Mouse (Mus musculus) kidney, postnatal 0 days (tissue): ENCODE data around the gene Slc9b2. TPM values are rescaled to one million over a fixed set of nuclear protein-coding genes. Genes with fewer than 3 reads are reported as not detected.

Experiments used
- ATAC-seq: fragments of 200-750 bp; cut with Nextera tagmentation; replicated peaks from 2 replicates; pipeline ENCODE4 v1.8.0; 2017; ENCODE audit warnings: low read depth, moderate number of reproducible peaks, moderate TSS enrichment, moderate library complexity; ENCODE audit not compliant: low FRiP score
- DNase-seq: peaks from one replicate; pipeline ENCODE4 v3.0.0-alpha.2; 2016; ENCODE audit warnings: low spot score
- H3K27ac ChIP-seq: fragments of 300-500 bp; sonication (generic); 2 replicates; pipeline ENCODE4 v1.5.1; 2014; ENCODE audit warnings: mild to moderate bottlenecking
- H3K27me3 ChIP-seq: fragments of 300-500 bp; sonication (generic); 2 replicates; pipeline ENCODE4 v1.6.1; 2014; ENCODE audit warnings: low read length, mixed read lengths; ENCODE audit not compliant: insufficient read depth
- H3K36me3 ChIP-seq: fragments of 300-500 bp; sonication (generic); 2 replicates; pipeline ENCODE4 v1.6.1; 2014; ENCODE audit warnings: low read length, mixed read lengths; ENCODE audit not compliant: insufficient read depth
- H3K4me1 ChIP-seq: fragments of 300-500 bp; sonication (generic); replicated peaks from 2 replicates; pipeline ENCODE4 v1.6.1; 2014; ENCODE audit warnings: antibody characterized with exemption, low read length, mixed read lengths; ENCODE audit not compliant: insufficient read depth
- H3K4me2 ChIP-seq: fragments of 300-500 bp; sonication (generic); 2 replicates; pipeline ENCODE4 v1.6.1; 2014; ENCODE audit warnings: mild to moderate bottlenecking, low read length, moderate library complexity, mixed read lengths
- H3K4me3 ChIP-seq: fragments of 300-500 bp; sonication (generic); replicated peaks from 2 replicates; pipeline ENCODE4 v1.5.1; 2014; ENCODE audit warnings: low read depth, low read length
- H3K9ac ChIP-seq: fragments of 300-500 bp; sonication (generic); 2 replicates; pipeline ENCODE4 v1.6.1; 2014; ENCODE audit warnings: low read depth, low read length
- H3K9me3 ChIP-seq: fragments of 300-500 bp; sonication (generic); replicated peaks from 2 replicates; pipeline ENCODE4 v1.6.1; 2016; ENCODE audit warnings: low read length, inconsistent platforms, mixed read lengths
- CTCF ChIP-seq: IDR thresholded peaks from 2 replicates; pipeline ENCODE4 v1.5.1; 2016; ENCODE audit warnings: antibody characterized with exemption, low read depth, mild to moderate bottlenecking, moderate library complexity
- WGBS: fragments of 180-500 bp; shearing (Covaris S2); extraction: QIAGEN DNeasy Blood & Tissue Kit; methylation state at CpG from one replicate; pipeline ENCODE4 v1.1.7; 2014; 5-methylcytosine and 5-hydroxymethylcytosine counted together
- polyA plus RNA-seq: library from polyadenylated mRNA; unstranded; fragments of >200 nt; fragmentation: Nextera tagmentation; extraction: Ambion mirVana; gene quantifications from 2 replicates; pipeline ENCODE4 v1.2.1, GENCODE M21; 2015

Slc9b2 gene
- 3.1 and 3.7 TPM in 2 replicates for polyA plus RNA-seq

GRCm38 (mm10) chr3:135307411-135308259 lies at the start of gene Slc9b2:
Gene Slc9b2, plus strand, starts transcription at chr3:135307700.
- H3K36me3 ChIP-seq = no peaks in the 10 kb centered on the region
- H3K9me3 ChIP-seq = no peaks in the 10 kb centered on the region
- ATAC-seq = peak; percentile 96
- H3K4me3 ChIP-seq = peak within 1 kb of the TSS; percentile 35
- TF ChIP-seq CTCF = no peak
- 8% methylated on average over 28 of the region's 28 CpGs for WGBS
- H3K9ac ChIP-seq = peak within 1 kb of the TSS; percentile 42; the same call in 1 of the 2 replicates
- no peak within 1 kb of the TSS for H3K27ac ChIP-seq
- peak within 1 kb of the TSS; percentile 71 for H3K4me2 ChIP-seq
- peak; percentile 81 for DNase-seq
- H3K27me3 ChIP-seq = no peaks in the 10 kb centered on the region
- H3K4me1 ChIP-seq = no peaks in the 10 kb centered on the region

GRCm38 (mm10) chr3:135258919-135259318 lies 48.6 kb upstream of the Slc9b2 start:
- WGBS = 90% methylated on average over 10 of the region's 10 CpGs
- no peaks in the 10 kb centered on the region for H3K9me3 ChIP-seq
- H3K4me3 ChIP-seq = no peak overlapping the region
- H3K36me3 ChIP-seq = peaks cover 17% of the 10 kb centered on the region; the same call in 1 of the 2 replicates
- TF ChIP-seq CTCF = no peak
- H3K27me3 ChIP-seq = no peaks in the 10 kb centered on the region
- ATAC-seq (no peak), DNase-seq (no peak)
- no peak overlapping the region for H3K4me2 ChIP-seq
- no peak overlapping the region for H3K9ac ChIP-seq
- H3K4me1 ChIP-seq = no peaks in the 10 kb centered on the region; the same call in 1 of the 2 replicates
- H3K27ac ChIP-seq = no peak overlapping the region

GRCm38 (mm10) chr3:135260233-135260632 lies 47.3 kb upstream of the Slc9b2 start:
- Histone ChIP-seq H3K27me3 (no peaks in the 10 kb centered on the region), H3K9me3 (no peaks in the 10 kb centered on the region), H3K4me3 (no peak overlapping the region), H3K9ac (no peak overlapping the region), H3K4me1 (no peaks in the 10 kb centered on the region; the same call in 1 of the 2 replicates), H3K27ac (no peak overlapping the region), H3K4me2 (no peak overlapping the region), H3K36me3 (peaks cover 26% of the 10 kb centered on the region; the same call in 1 of the 2 replicates)
- no peak for DNase-seq
- no peak for ATAC-seq
- TF ChIP-seq CTCF = no peak
- WGBS = 61% methylated on average over 7 of the region's 7 CpGs

- peaks cover 31% of the 10 kb centered on the region for H3K36me3 ChIP-seq
- WGBS = 72% methylated on average over 5 of the region's 5 CpGs
These were observed 38.9 kb upstream of the Slc9b2 start for GRCm38 (mm10) chr3:135268616-135269015.

GRCm38 (mm10) chr3:135269391-135269990 lies 38.0 kb upstream of the Slc9b2 start:
- Histone ChIP-seq H3K36me3 (peaks cover 30% of the 10 kb centered on the region), H3K27ac (peak overlapping the region; percentile 75), H3K4me1 (no peaks in the 10 kb centered on the region), H3K9ac (no peak overlapping the region), H3K4me3 (no peak overlapping the region), H3K4me2 (no peak overlapping the region), H3K9me3 (no peaks in the 10 kb centered on the region), H3K27me3 (no peaks in the 10 kb centered on the region)
- TF ChIP-seq CTCF = no peak
- ATAC-seq (peak; percentile 89), DNase-seq (peak; percentile 28)
- WGBS = 48% methylated on average over 10 of the region's 10 CpGs

More at GRCm38 (mm10) chr3:135268616-135269015, 38.9 kb upstream of the Slc9b2 start:
- ATAC-seq (no peak), DNase-seq (no peak)
- Histone ChIP-seq H3K27me3 (no peaks in the 10 kb centered on the region), H3K4me2 (no peak overlapping the region), H3K4me1 (no peaks in the 10 kb centered on the region), H3K9me3 (no peaks in the 10 kb centered on the region), H3K27ac (peak overlapping the region; percentile 75), H3K4me3 (no peak overlapping the region), H3K9ac (no peak overlapping the region)
- TF ChIP-seq CTCF = no peak

GRCm38 (mm10) chr3:135272627-135273026 lies 34.9 kb upstream of the Slc9b2 start:
- no peak for TF ChIP-seq CTCF
- Histone ChIP-seq H3K4me2 (no peak overlapping the region), H3K27me3 (no peaks in the 10 kb centered on the region), H3K4me1 (no peaks in the 10 kb centered on the region), H3K9ac (no peak overlapping the region), H3K27ac (no peak overlapping the region), H3K9me3 (no peaks in the 10 kb centered on the region), H3K36me3 (0 out of 2 replicates have a peak, but pooled peaks cover 9% of the 10 kb centered on the region), H3K4me3 (no peak overlapping the region)
- ATAC-seq = no peak
- 76% methylated on average over 12 of the region's 12 CpGs for WGBS
- DNase-seq = no peak
